Mouse (Mus musculus): Measurements from ENCODE around the gene Lig4. TPM values are rescaled to one million over a fixed set of nuclear protein-coding genes. Genes with fewer than 3 reads are reported as not detected.

The Lig4 gene
- total RNA-seq (2023), result 1.9 and 2.6 TPM in 2 replicates

GRCm38 (mm10) chr8:9977573-9978314 is at the start of gene Lig4, which contains the start of gene Abhd13:
Gene Lig4, minus strand, starts transcription at chr8:9977686.
Gene Abhd13, plus strand, starts transcription at chr8:9977707.

GRCm38 (mm10) chr8:10006156-10006985 is 28.9 kb upstream of the Lig4 start, which contains the start of gene Tnfsf13b:
Gene Tnfsf13b, plus strand, starts transcription at chr8:10006467.

Other genes with a start within 250 kb of the Lig4 start
- not detected in 2 replicates for gene Fam155a, start 206.5 kb downstream of the Lig4 start, total RNA-seq (2023)
- gene Gm10217, start 113.4 kb downstream of the Lig4 start, total RNA-seq (2023), result not detected in 2 replicates
- 12.2 and 13.3 TPM in 2 replicates for gene Abhd13, start within 50 bp of the Lig4 start, total RNA-seq (2023)
- gene Tnfsf13b, start 28.8 kb upstream of the Lig4 start, total RNA-seq (2023), result 65.6 and 102 TPM in 2 replicates
- gene Myo16, start 176.2 kb upstream of the Lig4 start, total RNA-seq (2023), result 0.19 and 0.29 TPM in 2 replicates

Measured in neutrophil, adult 65 days (primary cell).